Mouse (Mus musculus): ENCODE data around the gene B3gat2. TPM values are rescaled to one million over a fixed set of nuclear protein-coding genes. Genes with fewer than 3 reads are reported as not detected.

B3gat2 gene
- total RNA-seq (2012; rRNA removed) = 0.79 and 0.98 TPM in 2 replicates

GRCm38 (mm10) chr1:23761502-23762135 lies at the start of gene B3gat2:
TSS of gene B3gat2 (plus strand) at chr1:23761753.
- TF ChIP-seq ZNF384 (IDR thresholded peaks at IDR 0.05; ENCODE audit: low read depth, low read length) = no peak
- TF ChIP-seq HCFC1 (IDR thresholded peaks at IDR 0.05; ENCODE audit: borderline replicate concordance, insufficient read depth, low read length) = no peak
- TF ChIP-seq CHD2 (IDR thresholded peaks at IDR 0.05; ENCODE audit: low read depth, low read length) = no peak
- no peak for TF ChIP-seq MAFK (IDR thresholded peaks at IDR 0.05; ENCODE audit: insufficient read depth, low read depth, low read length)
- TF ChIP-seq ZC3H11A (IDR thresholded peaks at IDR 0.05; ENCODE audit: borderline replicate concordance, low read depth, low read length) = no peak
- DNase-seq (ENCODE audit: low read depth, low spot score) = peak; percentile 47
- Histone ChIP-seq H3K27ac (ENCODE audit: insufficient read depth, low read depth, low read length, poor library complexity, severe bottlenecking) (no peak within 1 kb of the TSS), H3K9me3 (ENCODE audit: control insufficient read depth, insufficient read depth, low read depth, low read length) (no peaks in the 10 kb centered on the region), H3K9ac (ENCODE audit: insufficient read depth, low read depth, low read length, poor library complexity, severe bottlenecking) (no peak within 1 kb of the TSS), H3K4me3 (ENCODE audit: insufficient read depth in 1 of 2, low read depth in 1 of 2, low read length in 2 of 2, poor library complexity in 1 of 2, severe bottlenecking in 1 of 2) (peak within 1 kb of the TSS; percentile 68 to 84), H3K36me3 (ENCODE audit: control insufficient read depth, insufficient read depth, low read length, poor library complexity, severe bottlenecking) (no peaks in the 10 kb centered on the region), H3K4me1 (ENCODE audit: control insufficient read depth in 2 of 2, insufficient read depth in 2 of 2, low read length in 2 of 2, poor library complexity in 1 of 2) (peaks cover 0 to 5% of the 10 kb centered on the region in 2 experiments; a peak in 1 of 4 replicates)
- in situ Hi-C loops (cut with MboI; ENCODE audit: low sequenced_read_pairs in 2 of 2, unreplicated experiment in 2 of 2) = no loop called here

- in situ Hi-C loops (cut with MboI; ENCODE audit: low sequenced_read_pairs in 2 of 2, unreplicated experiment in 2 of 2) = no loop called here
- no peaks in the 10 kb centered on the region for H3K9me3 ChIP-seq (ENCODE audit: control insufficient read depth, insufficient read depth, low read depth, low read length)
- no peaks in the 10 kb centered on the region for H3K36me3 ChIP-seq (ENCODE audit: control insufficient read depth, insufficient read depth, low read length, poor library complexity, severe bottlenecking)
- H3K4me3 ChIP-seq (ENCODE audit: insufficient read depth in 1 of 2, low read depth in 1 of 2, low read length in 2 of 2, poor library complexity in 1 of 2, severe bottlenecking in 1 of 2) = no peak overlapping the region
- no peak overlapping the region for H3K9ac ChIP-seq (ENCODE audit: insufficient read depth, low read depth, low read length, poor library complexity, severe bottlenecking)
- DNase-seq (ENCODE audit: low read depth, low spot score) = no peak
- H3K4me1 ChIP-seq (ENCODE audit: control insufficient read depth in 2 of 2, insufficient read depth in 2 of 2, low read length in 2 of 2, poor library complexity in 1 of 2) = no peaks in the 10 kb centered on the region
- TF ChIP-seq MAFK (IDR thresholded peaks at IDR 0.05; ENCODE audit: insufficient read depth, low read depth, low read length) = no peak
- no peak for TF ChIP-seq HCFC1 (IDR thresholded peaks at IDR 0.05; ENCODE audit: borderline replicate concordance, insufficient read depth, low read length)
- TF ChIP-seq CHD2 (IDR thresholded peaks at IDR 0.05; ENCODE audit: low read depth, low read length) = no peak
- TF ChIP-seq ZNF384 (IDR thresholded peaks at IDR 0.05; ENCODE audit: low read depth, low read length) = no peak
- TF ChIP-seq ZC3H11A (IDR thresholded peaks at IDR 0.05; ENCODE audit: borderline replicate concordance, low read depth, low read length) = no peak
- H3K27ac ChIP-seq (ENCODE audit: insufficient read depth, low read depth, low read length, poor library complexity, severe bottlenecking) = no peak overlapping the region
These were observed 41.2 kb upstream of the B3gat2 start for GRCm38 (mm10) chr1:23720326-23720725.

- no peaks in the 10 kb centered on the region for H3K9me3 ChIP-seq (ENCODE audit: control insufficient read depth, insufficient read depth, low read depth, low read length)
- no peak for TF ChIP-seq MAFK (IDR thresholded peaks at IDR 0.05; ENCODE audit: insufficient read depth, low read depth, low read length)
- TF ChIP-seq ZNF384 (IDR thresholded peaks at IDR 0.05; ENCODE audit: low read depth, low read length) = no peak
- TF ChIP-seq HCFC1 (IDR thresholded peaks at IDR 0.05; ENCODE audit: borderline replicate concordance, insufficient read depth, low read length) = no peak
- TF ChIP-seq CHD2 (IDR thresholded peaks at IDR 0.05; ENCODE audit: low read depth, low read length) = no peak
- TF ChIP-seq ZC3H11A (IDR thresholded peaks at IDR 0.05; ENCODE audit: borderline replicate concordance, low read depth, low read length) = no peak
- no peak overlapping the region for H3K27ac ChIP-seq (ENCODE audit: insufficient read depth, low read depth, low read length, poor library complexity, severe bottlenecking)
- in situ Hi-C loops (cut with MboI; ENCODE audit: low sequenced_read_pairs in 2 of 2, unreplicated experiment in 2 of 2) = no loop called here
- no peak for DNase-seq (ENCODE audit: low read depth, low spot score)
- no peaks in the 10 kb centered on the region for H3K4me1 ChIP-seq (ENCODE audit: control insufficient read depth in 2 of 2, insufficient read depth in 2 of 2, low read length in 2 of 2, poor library complexity in 1 of 2)
- H3K4me3 ChIP-seq (ENCODE audit: insufficient read depth in 1 of 2, low read depth in 1 of 2, low read length in 2 of 2, poor library complexity in 1 of 2, severe bottlenecking in 1 of 2) = no peak overlapping the region
- no peak overlapping the region for H3K9ac ChIP-seq (ENCODE audit: insufficient read depth, low read depth, low read length, poor library complexity, severe bottlenecking)
- no peaks in the 10 kb centered on the region for H3K36me3 ChIP-seq (ENCODE audit: control insufficient read depth, insufficient read depth, low read length, poor library complexity, severe bottlenecking)
These were observed 40.5 kb upstream of the B3gat2 start for GRCm38 (mm10) chr1:23721036-23721435.

DNA sequence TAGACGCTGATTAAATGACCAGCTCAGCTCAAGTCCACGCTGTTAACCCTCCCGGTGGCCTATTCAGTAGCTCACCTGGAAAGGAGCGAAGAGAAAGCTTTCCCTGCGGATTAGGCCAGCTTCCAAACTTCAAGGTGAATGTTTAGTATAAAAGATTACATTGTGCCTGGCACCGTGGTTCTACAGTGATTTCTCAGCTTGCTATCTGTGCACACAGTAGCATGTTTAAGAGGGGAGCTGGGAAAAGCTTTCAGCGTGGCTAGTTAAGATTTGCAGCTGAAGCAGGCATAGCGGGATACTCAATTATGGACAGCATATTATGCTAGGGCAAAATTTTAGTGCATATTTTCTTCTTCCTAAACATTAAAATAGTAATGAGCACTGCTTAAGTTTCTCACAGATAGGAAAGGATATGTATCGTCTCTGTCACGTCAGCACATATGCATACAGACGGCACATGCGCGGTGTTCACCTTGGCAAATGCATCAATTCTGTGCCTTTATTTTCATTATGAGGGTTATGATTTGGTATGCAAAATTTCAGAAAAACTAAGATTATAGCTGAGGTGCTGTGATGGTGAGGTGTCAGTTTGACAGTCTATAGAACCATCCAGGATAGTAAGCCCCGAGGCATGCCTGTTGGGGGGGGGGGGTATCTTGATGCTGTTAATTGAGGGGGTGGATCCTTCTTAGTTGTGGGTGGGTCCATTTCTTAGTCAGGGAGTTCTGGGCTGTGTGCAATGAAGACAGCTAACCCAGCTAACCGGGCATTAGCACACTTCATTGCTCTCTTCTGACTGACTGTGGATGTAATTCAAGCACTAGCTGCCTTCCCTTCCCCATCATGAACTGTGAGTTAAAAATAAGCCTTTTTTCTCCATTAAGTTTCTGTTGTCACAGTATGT lies 38.8 kb upstream of the B3gat2 start:
- Histone ChIP-seq H3K27ac (ENCODE audit: insufficient read depth, low read depth, low read length, poor library complexity, severe bottlenecking) (no peak overlapping the region), H3K9me3 (ENCODE audit: control insufficient read depth, insufficient read depth, low read depth, low read length) (no peaks in the 10 kb centered on the region), H3K4me1 (ENCODE audit: control insufficient read depth in 2 of 2, insufficient read depth in 2 of 2, low read length in 2 of 2, poor library complexity in 1 of 2) (no peaks in the 10 kb centered on the region), H3K4me3 (ENCODE audit: insufficient read depth in 1 of 2, low read depth in 1 of 2, low read length in 2 of 2, poor library complexity in 1 of 2, severe bottlenecking in 1 of 2) (no peak overlapping the region), H3K36me3 (ENCODE audit: control insufficient read depth, insufficient read depth, low read length, poor library complexity, severe bottlenecking) (no peaks in the 10 kb centered on the region), H3K9ac (ENCODE audit: insufficient read depth, low read depth, low read length, poor library complexity, severe bottlenecking) (no peak overlapping the region)
- DNase-seq (ENCODE audit: low read depth, low spot score) = no peak
- in situ Hi-C loops (cut with MboI; ENCODE audit: low sequenced_read_pairs in 2 of 2, unreplicated experiment in 2 of 2) = no loop called here
- TF ChIP-seq MAFK (IDR thresholded peaks at IDR 0.05; ENCODE audit: insufficient read depth, low read depth, low read length) (no peak), HCFC1 (IDR thresholded peaks at IDR 0.05; ENCODE audit: borderline replicate concordance, insufficient read depth, low read length) (no peak), ZC3H11A (IDR thresholded peaks at IDR 0.05; ENCODE audit: borderline replicate concordance, low read depth, low read length) (no peak), ZNF384 (IDR thresholded peaks at IDR 0.05; ENCODE audit: low read depth, low read length) (no peak), CHD2 (IDR thresholded peaks at IDR 0.05; ENCODE audit: low read depth, low read length) (no peak)
